In genomic region chr17:45051971-45052370, GRCm38 (mm10) we compare ENCODE assay signal across 23 mouse cellular contexts.
"Had no signal": no experiment of that assay in that cellular context is flagged by ENCODE, and none has a peak within 500 bp of the region (broad histone marks: within the 10 kb centered on the region; RNA-seq: fewer than 3 reads in every experiment).

No protein-coding gene starts in this region.

- DNase-seq: gastrocnemius, postnatal 25 days; heart, adult 2 months; heart, postnatal 14 days; heart, postnatal 36 days; kidney, adult 11 months; kidney, adult 2 months; kidney, adult 9 months; kidney, postnatal 14 days; kidney, postnatal 36 days; layer of hippocampus, adult 9-11 months; layer of hippocampus, postnatal 36 days; left cerebral cortex, postnatal 4 days had no signal

- H3K9ac ChIP-seq: heart, embryonic 13.5 days; heart, embryonic 15.5 days; hindbrain, embryonic 13.5 days; hindbrain, embryonic 15.5 days; kidney, embryonic 15.5 days; limb, embryonic 13.5 days; limb, embryonic 15.5 days; liver, embryonic 12.5 days; liver, embryonic 14.5 days had no signal

- H3K4me3 ChIP-seq: heart, adult 2 months; heart, embryonic 13.5 days; heart, embryonic 15.5 days; hindbrain, embryonic 13.5 days; hindbrain, embryonic 15.5 days; kidney, embryonic 15.5 days; limb, embryonic 13.5 days; limb, embryonic 15.5 days; liver, embryonic 12.5 days had no signal

- H3K27ac ChIP-seq: heart, adult 2 months; heart, embryonic 13.5 days; heart, embryonic 15.5 days; hindbrain, embryonic 13.5 days; hindbrain, embryonic 15.5 days; hindbrain, postnatal 0 days; kidney, embryonic 15.5 days; kidney, postnatal 0 days; limb, embryonic 13.5 days; limb, embryonic 15.5 days; liver, embryonic 12.5 days; liver, embryonic 14.5 days had no signal

- H3K36me3 ChIP-seq: heart, embryonic 13.5 days; heart, embryonic 15.5 days; hindbrain, embryonic 13.5 days; hindbrain, embryonic 15.5 days; kidney, embryonic 15.5 days; limb, embryonic 13.5 days; limb, embryonic 15.5 days; liver, embryonic 12.5 days had no signal

- H3K27me3 ChIP-seq: heart, embryonic 13.5 days; heart, embryonic 15.5 days; hindbrain, embryonic 13.5 days; hindbrain, embryonic 15.5 days; kidney, embryonic 15.5 days; limb, embryonic 15.5 days; liver, embryonic 12.5 days had no signal

- H3K4me1 ChIP-seq: heart, embryonic 13.5 days; heart, embryonic 15.5 days; hindbrain, embryonic 13.5 days; hindbrain, embryonic 15.5 days; kidney, embryonic 15.5 days; liver, embryonic 12.5 days had no signal
